Mouse (Mus musculus) right cerebral cortex, postnatal 10 days (tissue): ENCODE results near the gene A630076J17Rik.

Source experiments
- DNase-seq, 2 experiments: peaks; one replicate each; pipeline ENCODE4 v3.0.0; 2021; ENCODE audit warnings: low spot score in 2 of 2

A630076J17Rik gene

DNA sequence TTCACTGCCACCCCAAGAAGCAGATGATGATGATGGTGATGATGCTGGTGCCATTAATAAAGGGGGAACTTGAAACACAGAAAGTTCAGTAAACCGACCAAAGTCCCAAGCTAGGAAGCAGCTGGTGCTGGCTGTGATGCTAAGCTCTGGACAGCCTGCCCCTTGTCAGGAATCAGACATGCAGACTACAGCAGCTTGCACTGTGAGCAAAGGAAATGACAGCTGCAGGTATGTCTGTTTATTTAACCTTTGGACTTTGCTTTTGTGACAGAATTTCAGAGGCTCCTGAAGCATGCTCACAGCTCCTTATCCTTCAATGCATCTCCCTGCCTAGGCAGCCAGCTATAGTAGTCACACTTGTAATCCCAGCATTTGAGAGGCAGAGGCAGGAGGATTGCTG is at the start of gene A630076J17Rik:
Gene A630076J17Rik (plus strand): TSS at position 88 of the 400 bp plus-strand sequence.
- DNase-seq: no peak

DNA sequence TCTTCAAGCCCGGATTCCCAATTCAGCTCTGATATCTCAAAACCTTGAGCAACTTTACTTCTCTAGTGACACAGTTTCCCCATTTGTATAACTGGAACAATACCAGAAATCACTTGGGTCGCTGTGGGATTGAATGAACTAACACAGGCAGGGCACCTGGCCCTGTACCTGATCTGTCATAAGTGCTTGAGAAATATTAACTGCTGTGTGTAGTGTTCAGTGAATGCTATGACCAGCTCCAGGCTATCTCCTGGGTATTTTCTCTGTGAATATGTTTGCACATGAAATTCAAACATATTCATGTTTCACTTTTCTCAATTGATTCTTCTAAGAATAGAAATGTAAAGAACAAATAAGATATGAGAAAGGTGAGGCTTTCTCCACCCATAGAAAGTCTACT is 49.6 kb upstream of the A630076J17Rik start:
- no peak for DNase-seq

GRCm38 (mm10) chr3:107182756-107183155 is 47.7 kb upstream of the A630076J17Rik start, which contains the start of gene Kcna10:
Gene Kcna10, plus strand, starts transcription at chr3:107183056.
- DNase-seq: no peak

DNA sequence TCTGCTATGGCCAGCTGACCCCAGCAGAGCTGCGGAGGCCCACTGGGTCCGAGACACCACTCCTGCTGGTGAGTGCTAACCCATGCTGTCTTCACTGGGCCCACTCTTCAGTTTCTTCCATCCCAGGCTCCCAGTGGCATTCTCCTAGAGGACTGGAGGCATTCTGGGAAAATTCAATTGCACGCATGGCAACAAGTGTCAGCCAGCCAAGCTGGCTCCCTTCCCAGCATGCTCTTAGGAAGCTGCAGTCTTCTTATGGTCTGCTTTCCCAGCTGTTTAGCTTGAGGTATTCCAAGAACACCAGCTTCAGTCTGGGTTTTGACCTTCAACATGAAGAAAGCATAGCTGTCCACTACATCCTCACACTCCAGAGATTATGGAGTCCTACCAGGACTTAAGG is 47.2 kb upstream of the A630076J17Rik start:
- peak; percentile 57 to 65 for DNase-seq

DNA sequence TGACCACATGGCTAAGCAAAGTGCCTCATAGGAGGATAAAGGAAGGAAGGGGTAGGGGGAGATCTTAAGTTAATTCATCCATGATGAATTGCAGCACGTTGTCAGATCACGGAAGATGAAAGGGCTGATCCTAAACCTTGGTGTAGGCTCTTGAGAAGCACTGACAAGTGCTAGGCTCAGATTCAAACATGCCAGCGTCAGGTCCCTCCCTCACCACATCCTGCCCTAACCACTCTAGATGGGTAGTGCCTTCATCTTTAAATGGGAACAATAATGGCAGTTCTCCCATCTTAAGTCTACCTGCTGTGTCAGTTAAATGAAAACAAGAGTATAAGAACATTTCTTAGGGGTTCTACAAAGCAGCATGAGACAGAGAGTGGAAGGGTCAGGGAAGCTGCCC is 44.8 kb upstream of the A630076J17Rik start:
- no peak for DNase-seq

GRCm38 (mm10) chr3:107187022-107187421 is 43.4 kb upstream of the A630076J17Rik start:
- DNase-seq: no peak

DNA sequence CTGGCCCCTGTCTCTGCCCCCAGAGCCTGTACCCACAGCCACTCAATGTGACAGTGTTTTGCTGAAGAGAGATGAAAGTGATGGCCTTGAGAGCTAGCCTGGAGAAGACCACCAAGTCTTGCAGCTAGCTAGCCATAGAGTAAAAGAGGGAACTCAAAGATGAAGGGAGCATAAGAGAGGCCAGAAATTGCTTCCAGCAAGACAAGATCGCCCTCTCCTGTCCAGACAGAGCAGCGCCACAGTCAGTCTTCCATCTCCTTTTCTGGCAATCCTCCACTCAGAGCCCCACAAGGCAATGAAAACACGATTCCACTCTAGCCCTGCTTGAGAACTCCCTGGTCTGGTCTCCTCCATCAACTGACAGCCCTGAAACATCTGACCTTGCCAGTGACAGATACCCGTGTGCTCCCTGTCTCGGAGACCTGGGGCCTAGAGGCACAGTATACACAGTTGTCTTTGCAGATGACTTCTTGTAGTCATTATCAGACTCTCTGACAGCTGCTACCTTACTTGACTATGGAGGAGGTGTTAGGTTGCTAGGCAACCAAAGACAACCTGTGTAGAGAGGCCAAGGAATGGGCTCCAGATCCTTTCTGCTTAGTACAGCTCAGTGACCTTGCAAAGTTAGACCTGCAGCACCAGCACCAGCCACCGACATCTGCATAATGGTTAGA is 42.1 kb upstream of the A630076J17Rik start:
- peak; percentile 81 to 86 for DNase-seq

GRCm38 (mm10) chr3:107201310-107202180 is 28.9 kb upstream of the A630076J17Rik start:
- no peak for DNase-seq

DNA sequence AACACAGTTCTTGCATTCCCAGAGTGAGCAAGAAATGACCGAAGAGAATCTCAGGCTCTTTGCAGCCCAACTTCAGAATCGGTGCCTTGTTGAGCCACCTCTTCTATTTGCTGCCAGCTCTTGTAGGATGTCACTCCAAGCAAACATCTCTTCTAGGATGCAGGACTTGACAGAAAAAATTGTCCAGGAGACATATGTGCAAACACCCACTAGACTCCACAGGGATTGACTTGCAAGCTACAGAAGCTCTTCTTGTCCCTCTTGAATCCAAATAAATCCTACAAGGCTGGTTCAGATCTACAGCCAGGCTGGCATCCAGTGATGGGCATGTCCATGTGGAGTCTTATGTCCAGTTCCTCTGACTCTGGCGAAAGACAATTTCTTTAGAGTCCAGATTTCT is 26.0 kb upstream of the A630076J17Rik start:
- DNase-seq: no peak

GRCm38 (mm10) chr3:107205170-107205569 is 25.2 kb upstream of the A630076J17Rik start:
- DNase-seq: no peak

- peak; percentile 56 to 77 for DNase-seq
Measured at GRCm38 (mm10) chr3:107205994-107206393, 24.4 kb upstream of the A630076J17Rik start.

DNA sequence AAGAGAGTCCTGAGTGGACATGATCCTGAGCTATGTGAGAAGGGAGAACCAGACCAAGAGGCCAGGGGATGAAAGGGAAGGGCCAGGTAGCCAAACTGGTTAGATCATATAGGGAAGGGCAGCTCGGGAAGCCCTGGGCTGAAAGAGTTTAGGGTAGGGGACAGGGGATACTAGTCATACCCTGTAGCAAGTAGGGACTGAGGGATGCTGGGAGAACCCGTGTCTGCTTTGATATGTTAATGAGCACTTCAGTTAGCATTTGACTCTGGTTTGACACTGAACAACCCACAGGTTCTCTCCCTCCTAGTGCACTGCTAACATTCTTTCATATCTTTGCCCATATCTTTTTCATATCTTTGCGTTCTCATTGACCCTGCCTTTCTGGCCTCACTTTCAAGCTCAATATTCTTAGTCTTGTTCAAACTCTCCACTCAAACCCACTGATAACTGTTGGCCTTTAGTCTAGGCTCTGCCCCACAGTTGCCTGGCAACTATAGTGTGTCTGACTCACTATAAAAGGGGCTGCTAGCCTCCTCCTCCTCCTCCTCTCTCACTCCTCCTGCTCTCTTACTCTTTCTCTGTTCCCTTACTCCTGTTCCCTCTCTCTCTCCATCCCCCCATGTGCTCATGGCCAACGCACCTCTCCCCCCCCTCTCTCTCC is 23.8 kb upstream of the A630076J17Rik start:
- no peak for DNase-seq

GRCm38 (mm10) chr3:107207625-107208253 is 22.7 kb upstream of the A630076J17Rik start:
- no peak for DNase-seq

DNA sequence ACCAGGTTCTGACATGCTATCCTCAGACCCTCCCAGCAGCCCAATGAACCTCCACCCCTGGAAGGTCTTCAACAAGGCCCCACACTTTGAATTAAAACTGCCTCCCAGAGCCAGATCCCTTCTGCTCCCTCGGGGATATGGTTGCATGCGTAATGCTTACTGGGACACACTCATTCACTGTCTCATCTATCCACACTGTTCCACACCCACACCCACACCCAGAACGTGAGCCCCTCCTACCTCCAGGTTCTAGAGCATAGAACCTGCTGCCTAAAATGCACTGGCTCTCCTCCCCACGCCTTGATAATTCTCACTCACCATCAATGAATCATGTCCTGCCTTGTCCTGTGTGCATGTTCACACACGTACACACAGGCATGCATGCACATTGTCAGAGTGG is 15.8 kb upstream of the A630076J17Rik start:
- no peak for DNase-seq

- DNase-seq: no peak
Measured at GRCm38 (mm10) chr3:107216400-107217100, 13.9 kb upstream of the A630076J17Rik start.

DNA sequence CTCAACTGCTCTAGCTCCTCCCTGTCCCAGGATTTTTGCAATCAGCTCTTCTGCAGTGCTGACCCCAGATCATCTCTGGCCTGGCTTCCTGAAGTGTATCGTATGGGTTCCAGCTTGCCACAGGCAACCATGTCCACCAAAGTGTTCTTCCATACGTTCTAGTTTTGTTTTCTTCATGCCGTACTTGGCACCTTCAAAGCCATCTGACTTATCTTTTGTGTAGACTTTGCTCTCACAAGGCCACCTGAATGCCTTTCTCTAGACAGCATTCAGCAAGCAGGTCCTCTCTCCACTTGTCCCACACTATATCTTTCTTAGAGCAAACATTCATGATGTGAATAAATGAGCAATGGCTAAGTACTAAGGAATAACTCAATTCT is 13.3 kb upstream of the A630076J17Rik start:
- no peak for DNase-seq

GRCm38 (mm10) chr3:107218572-107218971 is 11.8 kb upstream of the A630076J17Rik start:
- no peak for DNase-seq

DNA sequence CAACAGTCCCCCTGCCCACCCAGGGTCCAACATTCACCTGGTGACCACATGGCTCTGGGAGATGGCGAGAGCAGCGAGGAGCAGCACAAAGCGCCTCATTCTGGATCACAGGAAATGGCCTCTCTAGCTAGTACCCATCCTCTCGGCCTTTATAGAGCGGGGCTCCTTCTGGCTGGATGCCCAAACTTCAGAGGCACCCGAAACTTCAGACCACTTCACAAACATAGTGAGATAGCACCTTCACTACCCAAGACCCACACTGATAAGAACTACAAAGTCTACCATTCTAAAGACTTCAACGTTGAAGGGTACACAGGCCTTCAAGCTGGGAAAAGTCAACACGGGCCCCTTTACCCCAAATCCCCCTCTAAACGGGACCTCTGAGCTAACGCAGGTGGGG is 8.8 kb upstream of the A630076J17Rik start, which contains the start of gene Cym:
Gene Cym (minus strand): TSS at position 125 of the 400 bp plus-strand sequence.
- DNase-seq: no peak

DNA sequence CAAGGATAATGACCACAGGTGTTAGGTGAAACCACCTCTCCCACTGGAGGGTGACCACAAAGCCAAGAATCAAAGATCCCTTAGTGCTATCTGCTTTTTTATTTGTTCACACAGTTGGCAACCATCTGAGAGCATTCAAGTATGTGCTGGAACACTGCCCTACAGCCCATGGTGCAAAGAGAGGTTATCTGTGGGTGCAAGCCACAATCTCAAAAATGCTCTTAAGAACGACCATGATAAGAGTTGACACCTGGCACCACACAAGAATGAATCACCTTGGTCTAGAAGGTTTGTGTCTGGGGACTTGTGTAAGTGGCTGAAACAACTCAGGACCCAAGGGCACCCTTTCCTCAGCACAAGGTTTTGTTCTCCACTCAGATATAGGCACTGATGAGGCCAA is 7.2 kb upstream of the A630076J17Rik start:
- DNase-seq: no peak

DNA sequence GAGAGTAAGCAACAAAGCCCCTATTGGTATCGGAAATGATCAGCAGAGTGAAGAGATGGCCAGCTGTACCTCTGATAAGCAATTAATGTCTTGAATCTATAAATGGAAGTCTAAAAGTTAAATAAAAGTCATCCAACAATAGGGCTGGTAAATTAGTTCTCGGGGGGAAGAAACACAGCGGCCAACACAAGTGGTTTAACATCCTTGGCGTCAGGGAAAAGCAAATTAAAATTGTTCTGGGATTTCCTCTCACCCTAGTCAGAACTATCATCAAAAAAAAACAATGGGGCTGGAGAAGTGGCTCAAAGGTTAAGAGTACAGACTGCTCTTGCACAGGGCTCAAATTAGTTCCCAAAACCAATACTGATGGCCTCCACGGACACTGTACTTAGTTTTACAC is 4.6 kb upstream of the A630076J17Rik start:
- DNase-seq: no peak

DNA sequence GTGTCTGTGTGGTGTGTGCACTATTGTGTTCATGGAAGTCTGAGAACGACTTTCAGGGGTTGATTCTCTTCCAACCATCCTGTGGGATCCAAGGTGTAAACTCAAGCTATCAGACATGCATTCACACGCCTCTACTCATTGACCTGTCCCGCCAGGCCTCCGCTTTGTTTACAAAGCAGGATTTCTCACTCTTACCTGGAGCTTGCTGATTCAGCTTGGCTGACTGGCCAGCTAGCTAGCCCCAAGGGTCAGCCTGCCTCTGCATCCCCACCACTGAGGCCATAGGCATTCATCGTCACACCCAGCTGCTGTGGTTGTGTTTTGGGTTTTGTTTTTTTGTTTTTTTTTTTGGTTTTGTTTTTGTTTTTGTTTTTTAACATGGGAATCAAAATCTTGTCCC is 1.2 kb upstream of the A630076J17Rik start:
- DNase-seq: no peak
